Mouse (Mus musculus) forebrain, embryonic 15.5 days (tissue): ENCODE data around the gene Mfsd1. TPM values are rescaled to one million over a fixed set of nuclear protein-coding genes. Genes with fewer than 3 reads are reported as not detected.
A peak's percentile ranks its signal among the peaks of the same experiment; 100 is the strongest.

Experiments
- ATAC-seq: fragments of 200-750 bp; cut with Nextera tagmentation; replicated peaks from 2 replicates; pipeline ENCODE4 v1.8.0; 2017; ENCODE audit warnings: mild to moderate bottlenecking, moderate TSS enrichment, moderate library complexity
- H3K27ac ChIP-seq: fragments of 300-500 bp; sonication (generic); replicated peaks from 2 replicates; pipeline ENCODE4 v1.5.1; 2015; ENCODE audit warnings: mild to moderate bottlenecking, inconsistent platforms
- H3K27me3 ChIP-seq: fragments of 300-500 bp; sonication (generic); 2 replicates; pipeline ENCODE4 v1.6.1; 2015; ENCODE audit warnings: inconsistent platforms
- H3K36me3 ChIP-seq: fragments of 300-500 bp; sonication (generic); 2 replicates; pipeline ENCODE4 v1.6.1; 2015; ENCODE audit warnings: mild to moderate bottlenecking, inconsistent platforms
- H3K4me1 ChIP-seq: fragments of 300-500 bp; sonication (generic); 2 replicates; pipeline ENCODE4 v1.6.1; 2015; ENCODE audit warnings: inconsistent platforms
- H3K4me2 ChIP-seq: fragments of 300-500 bp; sonication (generic); replicated peaks from 2 replicates; pipeline ENCODE4 v1.6.1; 2015; ENCODE audit warnings: mild to moderate bottlenecking, inconsistent platforms
- H3K4me3 ChIP-seq: fragments of 300-500 bp; sonication (generic); 2 replicates; pipeline ENCODE4 v1.5.1; 2015; ENCODE audit warnings: mild to moderate bottlenecking, inconsistent platforms
- H3K9ac ChIP-seq: fragments of 300-500 bp; sonication (generic); replicated peaks from 2 replicates; pipeline ENCODE4 v1.6.1; 2015; ENCODE audit warnings: mild to moderate bottlenecking, inconsistent platforms
- H3K9me3 ChIP-seq: fragments of 300-500 bp; sonication (generic); 2 replicates; pipeline ENCODE4 v1.6.1; 2016; ENCODE audit warnings: inconsistent platforms
- WGBS: fragments of 180-500 bp; shearing (Covaris S2); methylation state at CpG from one replicate; pipeline ENCODE4 v1.1.7; 2015; ENCODE audit warnings: mixed read lengths; 5-methylcytosine and 5-hydroxymethylcytosine counted together
- polyA plus RNA-seq: library from polyadenylated mRNA; unstranded; fragments of >200 nt; fragmentation: Nextera tagmentation; extraction: Ambion mirVana; gene quantifications from 2 replicates; pipeline ENCODE4 v1.2.1, GENCODE M21; 2015

Mfsd1 gene
- 36.3 and 36.9 TPM in 2 replicates for polyA plus RNA-seq

DNA sequence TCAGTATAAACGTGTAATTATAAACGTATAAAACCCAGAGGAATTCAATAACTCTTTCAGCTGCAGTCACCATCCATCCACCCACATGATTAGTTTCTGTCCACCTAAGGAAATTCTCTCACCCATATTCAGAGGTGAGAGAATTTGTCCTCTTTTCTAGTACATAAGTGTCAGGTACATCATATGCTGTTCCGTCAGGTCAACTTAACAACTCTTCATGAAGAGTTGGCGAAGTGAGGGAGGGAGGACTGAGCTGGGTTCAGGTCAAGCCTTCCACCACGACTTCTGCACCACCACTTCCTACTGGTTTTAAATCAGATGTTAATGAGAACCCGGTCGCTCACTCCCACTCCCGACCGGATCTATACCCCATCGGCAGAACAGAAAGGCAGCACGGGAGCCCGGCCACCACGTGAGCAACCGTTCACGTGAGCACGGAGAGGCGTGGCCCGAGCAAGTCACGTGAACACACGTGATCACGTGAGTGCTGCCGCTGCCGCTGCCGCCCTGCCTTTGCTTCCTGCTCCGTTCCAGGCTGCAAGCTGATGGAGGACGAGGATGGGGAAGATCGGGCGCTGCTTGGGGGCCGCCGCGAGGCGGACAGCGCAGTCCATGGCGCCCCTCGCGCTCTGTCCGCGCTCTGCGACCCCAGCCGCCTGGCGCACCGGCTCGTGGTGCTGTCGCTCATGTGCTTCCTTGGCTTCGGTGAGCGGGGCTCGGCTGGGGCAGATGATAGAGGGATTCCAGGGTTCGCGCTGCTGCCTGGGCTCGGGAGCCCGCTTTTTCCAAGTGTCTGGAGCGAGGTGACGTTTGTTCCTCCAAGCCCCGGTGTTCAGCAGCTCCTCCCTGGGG, at the start of gene Mfsd1:
Gene Mfsd1, plus strand, starts transcription at position 469 of the 852 bp plus-strand sequence.
- ATAC-seq: peak; percentile 96
- no peaks in the 10 kb centered on the region for H3K9me3 ChIP-seq
- H3K27ac ChIP-seq: peak within 1 kb of the TSS; percentile 76
- peaks cover 3% of the 10 kb centered on the region; the same call in 1 of the 2 replicates for H3K27me3 ChIP-seq
- H3K4me2 ChIP-seq: peak within 1 kb of the TSS; percentile 82
- WGBS: 4% methylated on average over 53 of the region's 54 CpGs
- peaks cover 10% of the 10 kb centered on the region for H3K4me1 ChIP-seq
- H3K36me3 ChIP-seq: peaks cover 8% of the 10 kb centered on the region; the same call in 1 of the 2 replicates
- peak within 1 kb of the TSS; percentile 61 for H3K4me3 ChIP-seq
- peak within 1 kb of the TSS; percentile 78 for H3K9ac ChIP-seq

DNA sequence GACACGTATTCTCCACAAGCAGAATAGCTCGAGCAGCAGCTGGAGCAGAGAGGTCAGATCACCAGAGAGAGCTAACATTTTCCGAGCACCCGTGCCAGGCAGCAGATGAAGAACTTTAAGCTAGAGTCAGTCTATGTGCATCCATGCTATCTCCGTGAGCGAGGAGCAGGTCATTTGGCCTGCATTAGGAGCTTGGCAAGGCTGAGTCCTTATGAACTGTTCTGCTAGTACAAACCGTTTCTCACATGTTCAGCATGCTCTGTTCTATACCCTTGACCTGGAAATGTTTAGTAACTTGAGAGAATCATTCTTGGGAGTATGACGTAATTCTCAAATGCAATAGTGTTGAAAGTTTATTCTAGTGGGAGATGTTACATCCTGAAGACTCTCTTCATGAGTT, 38.9 kb upstream of the Mfsd1 start:
- H3K4me3 ChIP-seq: no peak overlapping the region
- no peaks in the 10 kb centered on the region for H3K27me3 ChIP-seq
- H3K9ac ChIP-seq: no peak overlapping the region
- H3K4me2 ChIP-seq: no peak overlapping the region
- H3K36me3 ChIP-seq: no peaks in the 10 kb centered on the region
- H3K9me3 ChIP-seq: no peaks in the 10 kb centered on the region
- WGBS: 85% methylated on average over 8 of the region's 8 CpGs
- ATAC-seq: no peak
- no peaks in the 10 kb centered on the region for H3K4me1 ChIP-seq
- no peak overlapping the region for H3K27ac ChIP-seq

- H3K4me1 ChIP-seq: no peaks in the 10 kb centered on the region
- WGBS: 81% methylated on average over 3 of the region's 3 CpGs
- no peak overlapping the region for H3K9ac ChIP-seq
- no peak for ATAC-seq
- H3K27me3 ChIP-seq: no peaks in the 10 kb centered on the region
- no peaks in the 10 kb centered on the region for H3K9me3 ChIP-seq
- H3K27ac ChIP-seq: no peak overlapping the region
- no peak overlapping the region for H3K4me3 ChIP-seq
- H3K36me3 ChIP-seq: no peaks in the 10 kb centered on the region
- H3K4me2 ChIP-seq: no peak overlapping the region
Observed at GRCm38 (mm10) chr3:67551193-67551592, 31.3 kb upstream of the Mfsd1 start.

DNA sequence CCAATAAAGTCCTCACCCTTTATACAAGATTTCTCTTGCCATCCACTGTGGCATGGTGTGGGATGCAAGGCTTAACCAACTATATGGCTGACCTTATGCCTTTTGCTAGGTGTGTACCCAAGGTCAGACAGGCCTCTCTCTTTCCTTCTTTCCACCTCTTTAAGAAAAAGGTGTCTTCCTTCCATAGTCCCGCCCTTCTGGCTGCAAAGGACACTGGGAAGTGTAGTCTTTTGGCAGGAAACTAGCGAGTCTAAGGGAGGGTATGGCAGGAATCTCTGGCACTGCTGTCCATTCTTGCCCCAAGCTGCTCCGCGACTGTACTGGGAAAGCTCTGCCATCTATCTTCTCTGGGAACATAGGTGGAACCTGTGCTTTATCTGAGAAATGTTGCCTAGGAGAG, 29.3 kb upstream of the Mfsd1 start:
- Histone ChIP-seq H3K9me3 (no peaks in the 10 kb centered on the region), H3K36me3 (no peaks in the 10 kb centered on the region), H3K4me3 (no peak overlapping the region), H3K27ac (no peak overlapping the region), H3K27me3 (no peaks in the 10 kb centered on the region), H3K4me1 (peaks cover 8% of the 10 kb centered on the region; the same call in 1 of the 2 replicates), H3K4me2 (no peak overlapping the region), H3K9ac (no peak overlapping the region)
- 48% methylated on average over 4 of the region's 4 CpGs for WGBS
- ATAC-seq: no peak

DNA sequence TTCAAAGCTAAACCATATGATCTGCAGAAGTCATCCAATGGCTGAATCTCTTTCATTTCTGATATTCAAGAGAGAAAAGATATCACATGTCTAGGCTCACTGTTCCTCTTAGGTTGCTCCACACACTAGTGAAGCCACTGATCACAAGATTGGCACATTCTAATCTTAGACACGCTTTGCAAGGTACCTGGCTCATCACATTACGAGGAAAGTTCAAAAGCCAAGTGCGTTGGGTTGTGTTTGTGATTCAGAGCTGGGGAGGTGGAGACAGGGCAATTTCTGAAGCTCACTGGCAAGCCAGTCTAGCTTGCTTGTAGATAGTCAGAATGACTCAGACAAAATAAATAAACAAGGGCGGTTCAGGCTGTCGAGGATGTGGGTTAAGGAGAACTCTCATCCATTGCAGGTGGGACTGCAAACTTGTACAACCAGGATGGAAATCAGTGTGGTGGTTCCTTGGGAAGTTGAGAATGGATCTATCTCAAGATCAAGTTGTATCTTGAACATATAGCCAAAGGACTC, 28.6 kb upstream of the Mfsd1 start:
- WGBS: 95% methylated on average over 5 of the region's 5 CpGs
- H3K9ac ChIP-seq: no peak overlapping the region
- no peak overlapping the region for H3K4me3 ChIP-seq
- no peak overlapping the region for H3K27ac ChIP-seq
- ATAC-seq: no peak
- H3K4me1 ChIP-seq: peaks cover 8% of the 10 kb centered on the region; the same call in 1 of the 2 replicates
- no peaks in the 10 kb centered on the region for H3K36me3 ChIP-seq
- H3K27me3 ChIP-seq: no peaks in the 10 kb centered on the region
- no peak overlapping the region for H3K4me2 ChIP-seq
- no peaks in the 10 kb centered on the region for H3K9me3 ChIP-seq

GRCm38 (mm10) chr3:67555211-67555610, 27.3 kb upstream of the Mfsd1 start:
- Histone ChIP-seq H3K4me3 (no peak overlapping the region), H3K9ac (no peak overlapping the region), H3K4me2 (no peak overlapping the region), H3K27ac (no peak overlapping the region), H3K4me1 (peaks cover 8% of the 10 kb centered on the region; the same call in 1 of the 2 replicates), H3K36me3 (no peaks in the 10 kb centered on the region), H3K27me3 (no peaks in the 10 kb centered on the region), H3K9me3 (no peaks in the 10 kb centered on the region)
- WGBS: 80% methylated on average over 5 of the region's 5 CpGs
- no peak for ATAC-seq

GRCm38 (mm10) chr3:67557200-67557651, 25.3 kb upstream of the Mfsd1 start:
- Histone ChIP-seq H3K36me3 (no peaks in the 10 kb centered on the region), H3K4me2 (peak overlapping the region; percentile 41), H3K4me1 (peaks cover 8% of the 10 kb centered on the region; the same call in 1 of the 2 replicates), H3K9ac (no peak overlapping the region), H3K9me3 (no peaks in the 10 kb centered on the region), H3K4me3 (peak overlapping the region; percentile 15), H3K27me3 (no peaks in the 10 kb centered on the region), H3K27ac (peak overlapping the region; percentile 64)
- peak; percentile 85 for ATAC-seq
- WGBS: 37% methylated on average over 14 of the region's 14 CpGs

GRCm38 (mm10) chr3:67557718-67558354, 24.7 kb upstream of the Mfsd1 start:
- 83% methylated on average over 14 of the region's 14 CpGs for WGBS
- ATAC-seq: peak; percentile 16
- Histone ChIP-seq H3K4me2 (peak overlapping the region; percentile 41; the same call in 1 of the 2 replicates), H3K27me3 (no peaks in the 10 kb centered on the region), H3K9ac (no peak overlapping the region), H3K36me3 (no peaks in the 10 kb centered on the region), H3K27ac (0 out of 2 replicates have a peak overlapping the region, but pooled peaks have one; percentile 64), H3K4me1 (peaks cover 8% of the 10 kb centered on the region; the same call in 1 of the 2 replicates), H3K4me3 (no peak overlapping the region), H3K9me3 (no peaks in the 10 kb centered on the region)

GRCm38 (mm10) chr3:67564731-67565357, 17.7 kb upstream of the Mfsd1 start:
- Histone ChIP-seq H3K9ac (no peak overlapping the region), H3K4me1 (no peaks in the 10 kb centered on the region), H3K27ac (no peak overlapping the region), H3K27me3 (no peaks in the 10 kb centered on the region), H3K4me3 (no peak overlapping the region), H3K36me3 (no peaks in the 10 kb centered on the region), H3K9me3 (no peaks in the 10 kb centered on the region), H3K4me2 (no peak overlapping the region)
- WGBS: 63% methylated on average over 5 of the region's 5 CpGs
- peak; percentile 46; the same call in 1 of the 2 replicates for ATAC-seq

GRCm38 (mm10) chr3:67565540-67566227, 16.9 kb upstream of the Mfsd1 start:
- H3K9me3 ChIP-seq: no peaks in the 10 kb centered on the region
- 73% methylated on average over 8 of the region's 8 CpGs for WGBS
- no peaks in the 10 kb centered on the region for H3K36me3 ChIP-seq
- no peaks in the 10 kb centered on the region for H3K4me1 ChIP-seq
- H3K27ac ChIP-seq: no peak overlapping the region
- ATAC-seq: no peak
- H3K4me2 ChIP-seq: no peak overlapping the region
- H3K27me3 ChIP-seq: no peaks in the 10 kb centered on the region
- H3K9ac ChIP-seq: no peak overlapping the region
- H3K4me3 ChIP-seq: no peak overlapping the region

DNA sequence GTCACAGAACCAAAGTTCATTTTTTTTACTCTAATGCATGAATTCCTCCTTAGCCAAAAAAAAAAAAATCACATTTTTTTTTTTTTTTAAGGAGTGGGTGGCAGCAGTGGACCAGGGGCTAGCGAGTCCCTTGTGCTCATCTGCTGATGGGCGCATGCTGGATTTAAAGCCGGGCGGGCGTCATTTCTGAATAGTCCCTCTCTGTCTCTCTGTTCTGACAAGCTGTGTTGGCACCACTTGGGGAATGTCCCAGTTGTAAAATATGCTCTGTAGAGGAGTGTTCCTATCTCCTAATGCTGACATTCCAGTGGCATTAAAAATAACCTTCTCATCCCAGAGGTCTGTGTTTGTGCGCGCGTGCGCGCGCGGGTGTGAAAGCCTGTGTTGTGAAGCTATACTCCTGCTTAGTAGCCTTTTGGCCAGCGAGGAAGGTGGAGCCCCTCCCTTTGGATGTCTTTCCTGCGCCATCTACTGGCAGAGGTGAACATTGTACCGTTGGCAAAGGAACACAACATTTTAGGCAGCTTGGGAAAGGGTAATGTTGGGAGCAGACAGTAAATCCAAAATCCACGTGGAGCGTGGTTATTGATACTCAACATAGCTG, 14.4 kb upstream of the Mfsd1 start:
- no peak overlapping the region for H3K9ac ChIP-seq
- H3K4me3 ChIP-seq: peak overlapping the region; percentile 19; the same call in 1 of the 2 replicates

More for the DNA sequence above, 14.4 kb upstream of the Mfsd1 start:
- peak overlapping the region; percentile 36 for H3K4me2 ChIP-seq
- WGBS: 27% methylated on average over 17 of the region's 17 CpGs
- H3K27me3 ChIP-seq: peaks cover 3% of the 10 kb centered on the region; the same call in 1 of the 2 replicates
- no peaks in the 10 kb centered on the region for H3K9me3 ChIP-seq
- H3K27ac ChIP-seq: no peak overlapping the region
- H3K36me3 ChIP-seq: no peaks in the 10 kb centered on the region
- peak; percentile 78 for ATAC-seq
- H3K4me1 ChIP-seq: no peaks in the 10 kb centered on the region
